Mouse (Mus musculus): ENCODE measurements around the gene Ppm1d. TPM values are rescaled to one million over a fixed set of nuclear protein-coding genes. Genes with fewer than 3 reads are reported as not detected.
A peak's percentile ranks its signal among the peaks of the same experiment; 100 is the strongest.

Gene Ppm1d
- polyA plus RNA-seq, 1 experiment from 2014 or later: 8.3 TPM

GRCm38 (mm10) chr11:85297953-85298352 lies 13.1 kb upstream of the Ppm1d start:
- H3K4me1 ChIP-seq (ENCODE audit: control insufficient read depth, insufficient read depth, low read length): no peaks in the 10 kb centered on the region
- WGBS: 73% methylated on average over 13 of the region's 13 CpGs
- H3K4me3 ChIP-seq (ENCODE audit: low read length): no peak overlapping the region
- no peaks in the 10 kb centered on the region for H3K36me3 ChIP-seq (ENCODE audit: control insufficient read depth, insufficient read depth, low read length)
- no peak for ATAC-seq
- H3K27me3 ChIP-seq (replicated peaks; ENCODE audit: control insufficient read depth, insufficient read depth, low read length): no peaks in the 10 kb centered on the region
- H3K9me3 ChIP-seq (ENCODE audit: control insufficient read depth, low read length): no peaks in the 10 kb centered on the region
- H3K4me2 ChIP-seq (ENCODE audit: low read depth, low read length): no peak overlapping the region
- no peak overlapping the region for H3K9ac ChIP-seq (ENCODE audit: low read depth, low read length)
- no peak overlapping the region for H3K27ac ChIP-seq (ENCODE audit: low read length)

DNA sequence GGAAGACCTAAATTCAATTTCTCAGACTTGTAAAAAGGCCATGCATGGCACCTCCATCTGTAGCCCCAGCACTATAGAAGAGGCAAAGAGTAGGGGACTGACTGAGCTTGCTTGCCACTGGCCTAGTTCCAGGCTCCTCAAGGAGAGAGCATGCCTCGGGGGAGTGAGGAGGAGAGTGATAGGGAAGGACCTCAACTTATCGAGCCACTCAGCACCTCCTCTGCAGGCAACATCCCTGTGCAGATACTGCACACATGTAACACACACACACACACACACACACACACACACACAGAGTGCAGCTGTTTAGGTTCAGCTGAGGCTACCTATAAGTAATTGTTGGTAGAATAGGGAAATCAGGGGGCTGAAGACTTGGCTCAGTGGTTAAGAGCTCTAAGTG lies 11.2 kb upstream of the Ppm1d start:
- H3K27me3 ChIP-seq (replicated peaks; ENCODE audit: control insufficient read depth, insufficient read depth, low read length): no peaks in the 10 kb centered on the region
- H3K4me1 ChIP-seq (ENCODE audit: control insufficient read depth, insufficient read depth, low read length): no peaks in the 10 kb centered on the region
- no peaks in the 10 kb centered on the region for H3K9me3 ChIP-seq (ENCODE audit: control insufficient read depth, low read length)
- H3K27ac ChIP-seq (ENCODE audit: low read length): no peak overlapping the region
- no peak overlapping the region for H3K4me3 ChIP-seq (ENCODE audit: low read length)
- no peak overlapping the region for H3K4me2 ChIP-seq (ENCODE audit: low read depth, low read length)
- 73% methylated on average over 2 of the region's 2 CpGs for WGBS
- no peaks in the 10 kb centered on the region for H3K36me3 ChIP-seq (ENCODE audit: control insufficient read depth, insufficient read depth, low read length)
- no peak overlapping the region for H3K9ac ChIP-seq (ENCODE audit: low read depth, low read length)
- no peak for ATAC-seq

DNA sequence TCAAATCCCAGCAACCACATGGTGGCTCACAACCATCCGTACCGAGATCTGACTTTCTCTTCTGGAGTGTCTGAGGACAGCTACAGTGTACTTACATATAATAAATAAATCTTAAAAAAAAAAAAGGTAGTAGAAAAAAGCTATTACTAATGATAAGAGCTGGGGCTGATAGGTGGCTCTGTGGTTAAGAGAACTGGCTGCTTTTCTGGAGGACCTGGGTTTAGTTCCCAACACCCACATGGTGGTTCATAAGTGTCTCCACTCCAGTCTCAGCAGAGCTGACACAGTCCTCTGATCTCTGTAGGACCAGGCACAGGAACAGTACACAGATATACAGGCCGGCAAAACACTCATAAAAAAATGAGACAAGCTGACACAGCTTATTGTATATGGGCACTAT lies 9.9 kb upstream of the Ppm1d start:
- H3K4me1 ChIP-seq (ENCODE audit: control insufficient read depth, insufficient read depth, low read length): no peaks in the 10 kb centered on the region
- H3K9me3 ChIP-seq (ENCODE audit: control insufficient read depth, low read length): no peaks in the 10 kb centered on the region
- 89% methylated on average over 3 of the region's 3 CpGs for WGBS
- H3K4me3 ChIP-seq (ENCODE audit: low read length): no peak overlapping the region
- no peaks in the 10 kb centered on the region for H3K27me3 ChIP-seq (replicated peaks; ENCODE audit: control insufficient read depth, insufficient read depth, low read length)
- H3K36me3 ChIP-seq (ENCODE audit: control insufficient read depth, insufficient read depth, low read length): no peaks in the 10 kb centered on the region
- ATAC-seq: no peak
- no peak overlapping the region for H3K4me2 ChIP-seq (ENCODE audit: low read depth, low read length)
- H3K27ac ChIP-seq (ENCODE audit: low read length): no peak overlapping the region
- H3K9ac ChIP-seq (ENCODE audit: low read depth, low read length): no peak overlapping the region

DNA sequence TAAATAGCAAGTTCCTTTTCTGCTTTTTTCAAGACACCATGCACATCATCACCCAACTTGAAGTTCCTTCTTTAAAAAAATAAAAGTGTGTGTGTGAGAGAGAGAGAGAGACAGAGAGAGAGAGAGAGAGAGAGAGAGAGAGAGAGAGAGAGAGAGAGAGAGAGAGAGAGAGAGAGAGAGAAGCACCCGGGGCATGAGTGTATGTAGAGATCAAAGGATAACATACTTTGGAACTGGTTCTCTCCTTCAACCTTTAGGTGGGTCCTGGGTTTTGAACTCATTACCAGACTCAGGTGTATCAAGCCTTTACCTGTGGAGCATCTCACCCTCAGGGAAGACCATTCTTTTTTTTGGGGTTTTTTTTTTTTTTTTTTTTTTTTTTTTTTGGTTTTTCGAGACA lies 9.2 kb upstream of the Ppm1d start:
- H3K9ac ChIP-seq (ENCODE audit: low read depth, low read length): no peak overlapping the region
- no peaks in the 10 kb centered on the region for H3K4me1 ChIP-seq (ENCODE audit: control insufficient read depth, insufficient read depth, low read length)
- no peak overlapping the region for H3K4me3 ChIP-seq (ENCODE audit: low read length)
- WGBS: 73% methylated on average over 2 of the region's 2 CpGs
- no peaks in the 10 kb centered on the region for H3K36me3 ChIP-seq (ENCODE audit: control insufficient read depth, insufficient read depth, low read length)
- H3K9me3 ChIP-seq (ENCODE audit: control insufficient read depth, low read length): no peaks in the 10 kb centered on the region
- no peak overlapping the region for H3K27ac ChIP-seq (ENCODE audit: low read length)
- no peak overlapping the region for H3K4me2 ChIP-seq (ENCODE audit: low read depth, low read length)
- no peaks in the 10 kb centered on the region for H3K27me3 ChIP-seq (replicated peaks; ENCODE audit: control insufficient read depth, insufficient read depth, low read length)
- ATAC-seq: no peak

DNA sequence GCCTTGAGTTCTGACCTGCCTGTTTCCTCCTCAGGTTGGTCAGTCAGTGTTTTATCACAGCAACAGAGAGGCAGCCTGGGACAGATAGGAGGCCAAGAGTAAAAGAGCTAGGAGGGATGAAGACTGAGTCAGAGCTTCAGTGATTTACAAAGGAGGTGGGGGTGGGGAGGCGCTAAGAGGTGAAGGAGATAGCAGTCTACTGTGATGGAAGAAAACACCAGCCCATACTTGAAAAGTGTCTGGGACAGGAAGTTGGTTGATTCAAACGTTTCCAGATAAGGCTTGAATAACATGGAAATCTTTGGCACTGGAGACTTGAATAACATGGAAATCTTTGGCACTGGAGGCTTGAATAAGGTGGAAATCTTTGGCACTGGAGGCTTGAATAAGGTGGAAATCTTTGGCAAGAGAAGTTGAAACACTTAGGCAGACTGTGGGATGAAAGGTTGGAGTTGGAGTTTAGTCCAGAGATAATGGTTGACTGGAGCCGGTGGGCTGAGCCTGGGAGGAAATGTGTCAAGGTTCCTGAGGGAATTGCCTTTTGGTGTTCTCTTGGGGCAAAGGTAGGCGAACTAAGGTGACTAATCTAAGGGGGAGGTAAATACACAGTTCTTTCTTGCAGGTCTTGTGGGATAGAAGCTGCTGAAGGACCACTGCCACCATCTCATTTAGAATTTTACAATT lies 4.3 kb upstream of the Ppm1d start:
- Histone ChIP-seq H3K4me2 (ENCODE audit: low read depth, low read length) (no peak overlapping the region), H3K4me3 (ENCODE audit: low read length) (no peak overlapping the region), H3K27ac (ENCODE audit: low read length) (no peak overlapping the region), H3K27me3 (replicated peaks; ENCODE audit: control insufficient read depth, insufficient read depth, low read length) (no peaks in the 10 kb centered on the region), H3K36me3 (ENCODE audit: control insufficient read depth, insufficient read depth, low read length) (no peaks in the 10 kb centered on the region), H3K9me3 (ENCODE audit: control insufficient read depth, low read length) (no peaks in the 10 kb centered on the region), H3K9ac (ENCODE audit: low read depth, low read length) (no peak overlapping the region), H3K4me1 (ENCODE audit: control insufficient read depth, insufficient read depth, low read length) (peaks cover 4% of the 10 kb centered on the region; the same call in 1 of the 2 replicates)
- 43% methylated on average over 4 of the region's 4 CpGs for WGBS
- ATAC-seq: no peak

DNA sequence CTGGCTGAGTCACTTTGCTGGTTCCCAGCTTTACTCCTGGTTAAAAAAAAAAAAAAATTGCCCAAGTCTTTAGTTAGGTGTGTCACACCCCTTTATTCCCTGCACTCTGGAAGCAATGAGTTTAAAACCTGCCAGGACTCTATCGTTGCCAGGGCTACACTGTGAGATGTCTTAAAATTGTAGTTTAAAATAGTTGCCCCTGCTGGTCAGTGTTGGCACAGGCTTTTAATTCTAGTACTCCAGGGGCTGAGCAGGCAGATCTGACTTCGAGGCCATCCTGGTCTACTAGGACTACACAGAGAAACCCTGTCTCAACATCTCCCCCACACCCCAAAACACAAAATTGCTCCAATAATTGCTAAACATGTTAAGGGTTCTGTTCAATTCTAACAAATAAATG lies 2.2 kb upstream of the Ppm1d start:
- Histone ChIP-seq H3K36me3 (ENCODE audit: control insufficient read depth, insufficient read depth, low read length) (no peaks in the 10 kb centered on the region), H3K4me3 (ENCODE audit: low read length) (no peak overlapping the region), H3K27ac (ENCODE audit: low read length) (no peak overlapping the region), H3K9ac (ENCODE audit: low read depth, low read length) (no peak overlapping the region), H3K4me1 (ENCODE audit: control insufficient read depth, insufficient read depth, low read length) (peaks cover 9% of the 10 kb centered on the region), H3K9me3 (ENCODE audit: control insufficient read depth, low read length) (no peaks in the 10 kb centered on the region), H3K4me2 (ENCODE audit: low read depth, low read length) (no peak overlapping the region), H3K27me3 (replicated peaks; ENCODE audit: control insufficient read depth, insufficient read depth, low read length) (no peaks in the 10 kb centered on the region)
- WGBS: 74% methylated on average over 2 of the region's 2 CpGs
- ATAC-seq: no peak

- 2% methylated on average over 15 of the region's 15 CpGs for WGBS
- peak overlapping the region; percentile 96 for H3K4me3 ChIP-seq (ENCODE audit: low read length)
- no peaks in the 10 kb centered on the region for H3K36me3 ChIP-seq (ENCODE audit: control insufficient read depth, insufficient read depth, low read length)
- no peaks in the 10 kb centered on the region for H3K27me3 ChIP-seq (replicated peaks; ENCODE audit: control insufficient read depth, insufficient read depth, low read length)
- ATAC-seq: no peak
- H3K4me1 ChIP-seq (ENCODE audit: control insufficient read depth, insufficient read depth, low read length): peaks cover 9% of the 10 kb centered on the region
- no peaks in the 10 kb centered on the region for H3K9me3 ChIP-seq (ENCODE audit: control insufficient read depth, low read length)
- peak overlapping the region; percentile 80 for H3K9ac ChIP-seq (ENCODE audit: low read depth, low read length)
- H3K27ac ChIP-seq (ENCODE audit: low read length): peak overlapping the region; percentile 97
- peak overlapping the region; percentile 85 for H3K4me2 ChIP-seq (ENCODE audit: low read depth, low read length)
Measured at GRCm38 (mm10) chr11:85310407-85310712, 684 bp upstream of the Ppm1d start.

- peak overlapping the region; percentile 88 for H3K4me2 ChIP-seq (ENCODE audit: low read depth, low read length)
- no peaks in the 10 kb centered on the region for H3K27me3 ChIP-seq (replicated peaks; ENCODE audit: control insufficient read depth, insufficient read depth, low read length)
- WGBS: under 1% methylated on average over 56 of the region's 56 CpGs
- H3K9ac ChIP-seq (ENCODE audit: low read depth, low read length): peak overlapping the region; percentile 87
- peak; percentile 32 for ATAC-seq
- H3K27ac ChIP-seq (ENCODE audit: low read length): peak overlapping the region; percentile 94
- H3K9me3 ChIP-seq (ENCODE audit: control insufficient read depth, low read length): no peaks in the 10 kb centered on the region
- peak overlapping the region; percentile 96 for H3K4me3 ChIP-seq (ENCODE audit: low read length)
- H3K36me3 ChIP-seq (ENCODE audit: control insufficient read depth, insufficient read depth, low read length): no peaks in the 10 kb centered on the region
- peaks cover 9% of the 10 kb centered on the region for H3K4me1 ChIP-seq (ENCODE audit: control insufficient read depth, insufficient read depth, low read length)
Measured at GRCm38 (mm10) chr11:85311645-85312490, 824 bp downstream of the Ppm1d start.

GRCm38 (mm10) chr11:85312818-85313217 lies 1.8 kb downstream of the Ppm1d start:
- peak overlapping the region; percentile 96 for H3K4me3 ChIP-seq (ENCODE audit: low read length)
- 10% methylated on average over 2 of the region's 2 CpGs for WGBS
- no peak overlapping the region for H3K9ac ChIP-seq (ENCODE audit: low read depth, low read length)
- H3K27ac ChIP-seq (ENCODE audit: low read length): no peak overlapping the region
- H3K36me3 ChIP-seq (ENCODE audit: control insufficient read depth, insufficient read depth, low read length): no peaks in the 10 kb centered on the region
- H3K4me2 ChIP-seq (ENCODE audit: low read depth, low read length): peak overlapping the region; percentile 88
- no peaks in the 10 kb centered on the region for H3K27me3 ChIP-seq (replicated peaks; ENCODE audit: control insufficient read depth, insufficient read depth, low read length)
- no peak for ATAC-seq
- H3K4me1 ChIP-seq (ENCODE audit: control insufficient read depth, insufficient read depth, low read length): peaks cover 9% of the 10 kb centered on the region
- no peaks in the 10 kb centered on the region for H3K9me3 ChIP-seq (ENCODE audit: control insufficient read depth, low read length)

Measured in intestine, embryonic 16.5 days (tissue).